Mouse (Mus musculus): ENCODE measurements around the gene Myo1h.

Gene Myo1h

DNA sequence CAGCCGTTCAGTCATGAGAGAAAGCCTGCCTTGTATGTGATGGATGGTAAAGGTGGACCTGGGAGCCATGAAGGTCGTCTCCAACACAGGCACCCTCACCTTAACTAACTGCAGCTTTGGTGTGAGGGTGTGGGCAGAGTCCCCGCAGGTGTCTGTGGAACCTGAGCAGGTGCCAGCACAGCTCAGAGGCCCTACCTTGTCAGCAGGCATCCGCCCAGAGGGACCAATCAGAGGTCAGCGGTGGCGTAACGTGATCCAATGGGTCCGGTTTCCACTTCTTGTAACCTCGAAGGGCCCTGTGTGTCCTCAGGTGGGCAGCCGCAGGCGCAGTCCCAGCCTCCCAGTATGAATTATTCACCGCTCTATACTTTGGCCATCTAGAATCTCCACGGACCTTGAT is at the start of gene Myo1h:
Myo1h (plus strand) TSS at position 293 of the 400 bp plus-strand sequence.
- DNase-seq (ENCODE audit: low spot score) = no peak

DNA sequence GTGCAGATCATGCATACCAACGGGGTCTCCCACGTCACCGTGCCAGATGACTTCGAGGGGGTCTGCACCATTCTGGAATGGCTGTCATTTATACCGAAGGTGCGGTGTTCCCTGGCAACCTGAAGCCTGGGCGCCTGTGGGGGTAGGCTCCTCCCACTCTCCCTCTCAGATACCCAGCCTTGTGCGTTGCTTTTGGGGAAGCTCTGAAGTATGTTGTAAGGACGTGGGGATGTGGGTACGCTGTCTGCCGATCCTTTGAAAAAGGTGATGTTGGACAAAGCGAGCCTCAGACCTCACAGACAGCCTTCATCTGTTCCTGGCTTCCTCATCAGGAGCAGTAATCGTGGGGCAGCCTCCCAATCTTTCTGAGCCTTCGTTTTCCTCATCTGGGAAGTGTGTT is 49.2 kb upstream of the Myo1h start:
- no peak for DNase-seq (ENCODE audit: low spot score)

DNA sequence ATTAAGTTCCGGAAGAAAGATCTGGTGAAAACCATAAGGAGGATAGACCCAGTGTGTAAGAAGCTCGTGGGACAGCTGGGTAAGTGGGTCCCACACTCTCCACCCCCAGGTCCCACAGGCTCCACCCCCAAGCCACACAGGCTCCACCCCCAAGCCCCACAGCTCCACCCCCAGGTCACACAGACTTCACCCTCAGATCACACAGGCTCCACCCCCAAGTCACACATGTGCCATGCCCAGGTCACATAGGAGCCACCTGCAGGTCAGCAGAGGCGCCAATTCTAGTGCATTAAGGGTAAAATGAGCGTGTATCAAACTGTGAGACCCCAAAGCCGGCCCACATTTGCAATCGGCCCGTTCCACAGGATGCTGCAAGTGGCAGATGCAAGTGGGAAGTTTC is 42.5 kb upstream of the Myo1h start:
- DNase-seq (ENCODE audit: low spot score) = no peak

DNA sequence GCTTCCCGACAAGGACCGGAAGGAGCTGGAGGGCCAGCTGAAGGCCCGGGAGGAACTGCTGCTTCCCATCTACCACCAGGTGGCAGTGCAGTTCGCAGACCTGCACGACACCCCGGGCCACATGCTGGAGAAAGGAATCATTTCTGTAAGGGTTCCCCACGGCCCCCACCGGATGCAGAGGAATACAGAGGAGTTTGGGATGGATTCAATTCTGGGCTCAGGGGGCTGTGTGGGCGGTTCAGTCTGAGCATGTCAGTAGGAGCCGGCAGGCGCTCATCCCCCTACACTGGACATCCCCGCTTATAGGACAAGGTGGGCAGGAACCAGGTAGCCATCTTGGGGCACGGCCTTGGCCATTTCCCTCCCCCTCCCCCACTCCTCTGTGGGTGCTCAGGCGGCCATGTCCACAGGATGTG is 40.8 kb upstream of the Myo1h start:
- DNase-seq (ENCODE audit: low spot score) = peak; percentile 68

DNA sequence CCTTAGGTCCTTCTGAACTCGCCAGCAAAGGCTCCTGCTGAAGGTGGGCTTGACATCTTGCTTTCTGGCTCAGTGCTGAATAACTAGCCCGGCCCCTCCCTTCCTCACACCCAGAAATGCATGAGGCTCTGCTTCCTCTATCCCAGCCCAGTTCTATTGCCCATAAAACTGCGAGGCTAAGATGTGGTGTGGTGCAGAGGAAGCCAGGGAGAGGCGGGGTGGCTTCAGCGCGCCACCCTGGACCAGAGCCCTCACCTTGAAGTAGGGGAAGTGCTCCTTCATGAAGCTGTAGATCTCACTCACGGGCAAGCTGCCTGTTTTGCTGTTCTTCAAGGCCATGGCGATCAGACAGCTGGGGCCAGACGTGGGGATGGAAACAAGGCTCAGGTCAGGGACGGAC is 29.5 kb upstream of the Myo1h start:
- DNase-seq (ENCODE audit: low spot score) = no peak

DNA sequence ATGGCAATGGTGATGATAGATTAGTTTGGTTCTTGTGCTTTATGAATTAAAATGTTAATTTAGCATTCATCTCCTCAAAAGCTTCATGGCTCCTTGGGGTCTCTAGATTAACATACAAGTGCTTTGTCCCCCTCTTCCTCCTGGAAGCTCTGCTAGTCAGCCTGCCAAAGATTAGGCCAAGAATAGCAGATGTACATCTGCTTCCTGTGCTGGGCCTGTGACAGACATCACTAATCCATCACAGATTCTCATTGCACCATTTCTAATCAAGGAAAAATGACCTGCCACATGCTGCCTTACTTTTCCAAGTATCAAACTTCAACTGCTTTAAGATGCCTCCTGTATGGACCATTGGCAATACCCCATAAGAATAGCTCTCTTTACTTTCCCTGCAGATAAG is 27.5 kb upstream of the Myo1h start:
- no peak for DNase-seq (ENCODE audit: low spot score)

DNA sequence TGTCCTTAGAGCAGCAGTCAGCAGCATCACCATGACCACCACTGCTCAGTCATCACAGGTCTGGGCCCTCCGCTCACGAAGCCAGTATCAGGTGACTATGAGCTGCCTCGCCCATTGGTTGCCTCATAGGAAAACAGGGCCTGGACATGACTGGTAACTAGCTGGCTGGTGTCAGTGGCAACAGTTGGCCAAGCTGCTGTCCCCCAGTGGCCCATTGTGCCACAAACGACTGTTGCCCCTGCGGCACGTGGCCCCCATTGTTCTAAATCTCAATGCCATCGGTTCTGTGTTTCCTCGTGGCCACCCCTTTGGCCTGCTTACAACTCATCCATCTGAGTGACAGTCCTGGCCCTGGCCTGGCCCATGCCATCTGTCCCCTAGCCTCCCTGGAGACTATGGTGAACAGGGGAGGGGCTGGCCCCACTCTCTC is 24.9 kb upstream of the Myo1h start:
- DNase-seq (ENCODE audit: low spot score) = no peak

DNA sequence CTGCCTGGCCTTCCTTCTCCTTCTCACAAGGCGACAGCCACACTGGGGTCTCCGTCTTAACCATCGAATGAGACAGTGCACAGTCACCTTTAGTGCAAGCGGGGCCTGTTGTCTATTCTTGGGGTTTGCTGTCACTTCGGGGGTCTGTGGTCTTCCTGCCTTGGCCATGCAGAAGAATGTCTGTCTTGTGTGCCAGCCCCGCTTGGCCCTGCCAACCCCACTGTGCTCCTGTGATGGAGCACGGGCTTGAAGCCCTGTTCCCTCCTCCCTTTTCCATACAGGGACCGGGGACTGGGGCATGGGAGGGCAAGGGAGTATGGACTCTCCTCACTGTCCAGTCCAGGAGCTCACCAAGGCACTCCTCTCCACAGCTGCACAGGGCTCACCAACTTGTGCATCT is 24.2 kb upstream of the Myo1h start:
- DNase-seq (ENCODE audit: low spot score) = no peak

DNA sequence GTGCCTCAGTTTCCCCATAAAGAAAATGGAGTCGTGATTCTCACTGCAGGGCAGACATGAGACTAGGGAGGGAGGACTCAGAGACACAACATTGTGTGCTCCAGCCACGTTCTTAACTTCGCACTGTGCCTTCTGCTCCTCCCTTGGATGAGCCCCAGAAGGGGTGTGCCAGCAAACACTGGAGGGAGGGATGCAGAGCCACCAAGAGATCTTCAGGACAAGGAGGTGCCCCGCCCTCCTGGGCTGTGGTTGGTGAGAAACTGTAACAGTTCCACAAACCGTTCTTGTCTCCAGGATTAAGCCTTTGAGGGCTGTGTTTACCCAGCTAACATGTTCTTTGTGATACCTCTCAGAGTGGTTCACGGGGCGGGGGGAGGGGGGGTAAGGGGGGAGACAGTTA is 20.3 kb upstream of the Myo1h start:
- DNase-seq (ENCODE audit: low spot score) = peak; percentile 11

DNA sequence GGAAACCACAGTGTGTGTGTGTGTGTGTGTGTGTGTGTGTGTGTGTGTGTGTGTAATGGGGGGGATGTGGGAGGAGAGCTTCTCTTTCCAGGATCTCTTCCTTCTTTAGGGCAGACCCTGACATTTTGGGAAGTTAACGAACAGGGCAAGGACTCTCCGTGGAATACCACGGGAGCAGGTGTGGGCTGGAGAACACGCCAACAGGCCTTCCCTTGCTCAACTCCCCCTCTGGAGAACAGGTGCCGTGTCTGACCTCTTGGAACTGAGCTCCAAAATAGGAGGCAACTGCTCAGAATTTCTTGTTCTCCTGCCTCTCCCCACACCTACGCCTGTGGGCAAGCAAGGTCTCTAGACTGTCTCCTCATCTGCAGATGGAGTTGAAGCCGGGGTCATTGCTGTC is 19.5 kb upstream of the Myo1h start:
- DNase-seq (ENCODE audit: low spot score) = no peak

DNA sequence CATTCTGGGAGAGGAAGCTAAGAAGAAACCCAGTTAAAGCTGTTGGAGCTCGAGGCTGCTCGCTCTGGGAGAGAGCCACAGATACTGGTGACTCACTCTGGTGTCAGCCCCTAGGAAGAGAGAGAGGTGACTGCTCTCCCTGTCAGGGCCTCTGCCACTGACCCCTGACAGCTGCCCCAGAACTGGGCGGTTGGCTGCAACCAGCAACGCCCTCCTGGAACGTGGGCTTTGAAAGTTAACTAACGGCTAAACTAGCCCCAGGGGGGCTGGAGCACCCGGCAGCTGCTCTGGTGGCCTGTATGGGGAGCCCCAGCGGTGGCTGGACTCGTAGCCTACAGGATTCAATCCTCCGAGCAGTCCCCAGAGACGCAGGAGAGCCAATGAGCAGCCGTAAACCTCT is 19.0 kb upstream of the Myo1h start:
- DNase-seq (ENCODE audit: low spot score) = no peak

DNA sequence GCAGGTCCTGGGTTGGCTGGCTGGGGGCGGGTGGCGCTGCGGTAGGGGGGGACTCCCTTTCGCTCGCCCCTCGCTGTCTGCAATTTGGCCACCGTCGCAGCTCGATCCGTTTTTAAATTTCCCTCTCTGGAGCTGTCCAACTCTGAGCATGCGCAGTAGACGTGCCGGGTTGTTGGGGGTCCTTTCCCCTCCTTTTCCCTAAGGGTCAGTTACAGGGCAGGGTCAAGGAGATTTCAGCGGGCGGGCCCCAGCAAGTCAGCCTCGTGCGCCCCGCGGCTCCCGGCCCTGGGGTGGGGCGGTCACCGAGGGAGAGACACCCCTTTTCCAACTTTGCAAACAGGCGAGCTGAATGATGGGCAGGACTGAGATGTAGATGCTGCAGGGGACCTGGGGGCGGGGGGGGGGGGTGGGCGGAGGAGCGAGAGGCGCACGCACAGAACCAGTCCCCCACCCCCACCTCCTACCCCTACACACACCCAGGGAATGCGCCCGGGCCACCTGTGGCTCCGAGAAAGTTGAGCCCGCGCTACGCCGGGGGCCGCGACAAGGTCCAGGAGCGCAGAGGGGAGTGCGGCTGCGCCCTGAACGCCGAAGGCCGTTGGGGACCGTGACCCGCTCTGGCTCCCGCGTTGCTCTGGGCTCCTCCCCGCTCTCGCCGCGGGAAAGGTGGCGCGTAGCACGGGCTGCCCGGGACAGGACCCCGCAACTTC is 15.1 kb upstream of the Myo1h start, which contains the start of gene Foxn4:
Foxn4 (minus strand) TSS at position 115 of the 710 bp plus-strand sequence.
- no peak for DNase-seq (ENCODE audit: low spot score)

DNA sequence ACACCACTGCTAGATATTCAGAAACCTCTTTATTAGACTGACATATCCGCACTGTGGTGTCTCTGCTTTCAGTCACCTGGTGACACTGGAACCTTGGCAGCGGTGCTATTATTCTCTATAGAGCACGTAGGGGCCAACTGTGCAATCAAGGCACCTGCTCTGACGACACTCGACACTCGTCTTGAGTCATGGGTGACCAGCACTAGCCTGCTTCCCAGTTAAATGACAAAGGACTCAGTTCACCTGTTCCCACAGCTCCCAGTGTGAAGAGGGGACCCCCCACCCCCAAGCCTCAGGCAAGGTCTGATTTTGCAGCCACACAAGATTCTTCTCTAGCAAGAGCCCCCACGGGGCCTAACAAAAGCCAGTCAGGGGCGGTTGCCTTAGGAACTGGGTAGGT is 13.6 kb upstream of the Myo1h start:
- DNase-seq (ENCODE audit: low spot score) = no peak

DNA sequence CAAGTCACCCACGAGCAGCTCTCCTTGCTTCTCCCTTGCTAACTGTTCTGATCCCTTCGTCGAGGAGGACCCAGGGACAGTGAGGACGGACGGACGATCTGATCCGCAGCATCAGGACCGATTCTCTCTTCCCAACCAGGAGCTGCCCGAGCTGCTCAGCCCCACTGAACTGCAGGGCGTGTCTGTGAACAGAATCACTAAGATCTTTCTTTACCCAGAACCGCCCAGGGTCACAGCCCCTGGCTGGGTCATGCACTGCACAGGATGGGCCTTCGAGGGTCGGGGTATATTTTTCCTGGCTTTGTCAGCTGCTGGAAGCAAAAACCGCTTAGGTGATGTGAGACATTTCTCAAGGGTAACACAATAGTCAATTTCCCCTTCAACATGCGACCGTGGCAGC is 13.0 kb upstream of the Myo1h start:
- no peak for DNase-seq (ENCODE audit: low spot score)

DNA sequence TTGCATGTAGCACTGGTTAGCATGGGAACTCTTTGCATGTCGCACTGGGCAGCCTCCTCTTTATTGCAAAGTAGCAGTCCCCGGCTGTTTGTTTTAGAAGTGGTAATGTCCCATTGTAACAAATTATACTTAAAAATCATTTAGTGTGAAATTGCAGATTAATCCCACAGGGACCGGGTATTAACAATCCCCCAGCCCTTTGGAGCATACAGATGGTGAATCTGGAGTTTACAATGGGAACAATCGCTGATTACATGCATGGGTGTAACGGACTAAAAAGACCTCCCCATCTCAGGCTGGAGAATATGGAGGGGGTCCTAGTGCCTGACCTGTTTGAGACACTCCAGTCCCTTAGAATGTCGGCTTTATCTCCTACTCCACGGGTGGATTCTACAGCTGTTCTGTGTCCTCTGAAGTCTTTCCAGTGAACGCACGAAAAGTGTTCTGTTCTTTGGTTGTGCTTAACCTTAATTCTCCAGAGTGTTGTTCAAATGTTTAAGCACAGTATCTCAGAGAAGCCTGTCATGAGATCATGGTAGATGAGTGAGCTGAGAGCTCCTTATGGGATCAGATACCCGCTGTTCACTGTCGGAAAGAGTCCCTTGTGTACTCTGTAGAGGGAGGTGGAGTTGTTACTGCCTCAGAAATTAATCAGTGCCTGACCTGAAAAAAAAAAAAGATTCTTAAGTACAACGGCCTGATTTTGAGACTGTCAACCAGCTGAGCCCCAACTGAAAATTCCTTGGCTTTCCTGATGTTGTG is 9.4 kb upstream of the Myo1h start:
- DNase-seq (ENCODE audit: low spot score) = no peak

DNA sequence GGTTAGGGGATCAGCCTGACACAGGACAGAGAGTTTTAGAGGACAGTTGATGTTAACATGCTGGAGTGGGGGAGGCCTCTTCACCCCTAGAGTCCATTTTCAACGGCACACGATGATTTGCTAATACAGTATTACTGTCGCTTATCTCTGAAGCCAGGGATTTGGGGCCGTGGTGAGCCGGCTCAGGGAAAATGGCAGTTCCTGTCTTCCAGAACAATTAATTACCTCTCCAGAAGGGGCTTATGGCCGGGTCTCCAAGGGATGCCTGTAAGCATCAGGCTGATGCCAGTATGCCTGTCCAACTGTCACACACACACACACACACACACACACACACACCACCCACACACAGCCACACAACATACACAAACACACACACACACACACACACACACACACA is 6.6 kb upstream of the Myo1h start:
- no peak for DNase-seq (ENCODE audit: low spot score)

DNA sequence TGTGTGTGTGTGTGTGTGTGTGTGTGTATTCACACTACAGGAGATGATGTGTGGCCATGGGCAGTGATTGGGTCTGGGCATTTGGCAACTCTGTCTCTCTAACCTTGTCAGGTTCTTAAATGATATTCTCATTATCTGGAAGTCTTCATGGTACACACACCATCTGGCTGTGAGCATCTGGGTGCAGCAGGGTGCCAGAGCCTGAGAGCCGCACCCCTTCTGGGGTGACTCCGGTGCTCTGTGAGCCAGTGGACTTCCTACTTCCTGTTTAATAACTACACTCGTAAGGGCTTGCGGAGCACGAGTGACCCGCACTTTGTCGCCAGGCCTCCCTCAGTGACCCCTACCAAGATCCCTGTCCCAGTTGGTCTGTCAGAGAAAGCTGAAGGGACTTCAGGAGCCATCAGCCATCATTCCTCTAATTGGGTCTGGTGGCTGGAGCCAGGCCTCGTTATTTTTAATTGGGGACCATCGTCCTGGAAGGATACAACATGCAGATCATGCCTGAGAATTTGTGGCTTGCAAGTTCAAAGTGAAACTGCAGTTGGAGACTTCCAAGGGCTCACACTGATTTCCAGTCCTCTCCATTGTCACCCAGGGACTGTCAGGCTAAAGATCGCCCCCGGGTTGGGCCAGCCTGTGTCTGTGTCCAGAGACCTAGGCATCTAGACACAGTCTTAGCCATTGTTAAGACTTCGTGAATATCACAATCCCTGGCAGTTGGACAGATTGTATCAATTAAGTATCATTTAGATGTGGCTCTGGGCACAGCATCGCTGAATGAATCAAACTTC is 4.2 kb upstream of the Myo1h start:
- DNase-seq (ENCODE audit: low spot score) = peak; percentile 8

DNA sequence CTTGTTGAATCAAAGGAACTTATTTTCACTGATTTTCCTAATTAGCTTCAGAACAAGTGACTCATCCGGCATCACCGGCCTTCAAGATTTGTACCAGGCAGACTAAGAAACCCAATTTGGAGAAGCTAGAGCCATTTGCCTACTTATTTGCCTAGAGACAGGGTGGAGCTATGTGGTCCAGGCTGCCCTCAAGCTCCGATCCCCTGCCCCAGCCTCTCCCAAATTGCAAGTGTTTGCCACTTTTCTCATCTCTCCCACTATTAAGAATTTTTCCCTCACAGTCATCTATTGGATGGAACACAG is 3.6 kb upstream of the Myo1h start:
- DNase-seq (ENCODE audit: low spot score) = no peak

DNA sequence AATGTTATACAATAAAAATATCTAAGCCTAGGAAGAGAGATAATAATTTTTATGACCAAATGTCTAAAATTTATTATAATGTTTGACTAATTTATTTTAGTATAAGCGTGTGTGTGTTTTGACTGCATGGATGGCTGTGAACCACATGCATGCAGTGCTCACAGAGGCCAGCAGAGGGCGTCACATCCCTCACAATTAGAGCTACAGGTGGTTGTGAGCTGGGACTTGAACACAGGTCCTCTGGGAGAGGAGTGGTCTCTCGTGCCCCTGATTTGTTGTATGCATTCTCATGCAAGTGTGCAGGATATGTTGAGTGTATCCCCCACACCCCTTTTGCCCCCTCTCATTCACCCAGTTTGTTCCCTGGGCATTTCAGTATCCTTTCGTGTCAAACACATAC is 2.9 kb upstream of the Myo1h start:
- DNase-seq (ENCODE audit: low spot score) = no peak

DNA sequence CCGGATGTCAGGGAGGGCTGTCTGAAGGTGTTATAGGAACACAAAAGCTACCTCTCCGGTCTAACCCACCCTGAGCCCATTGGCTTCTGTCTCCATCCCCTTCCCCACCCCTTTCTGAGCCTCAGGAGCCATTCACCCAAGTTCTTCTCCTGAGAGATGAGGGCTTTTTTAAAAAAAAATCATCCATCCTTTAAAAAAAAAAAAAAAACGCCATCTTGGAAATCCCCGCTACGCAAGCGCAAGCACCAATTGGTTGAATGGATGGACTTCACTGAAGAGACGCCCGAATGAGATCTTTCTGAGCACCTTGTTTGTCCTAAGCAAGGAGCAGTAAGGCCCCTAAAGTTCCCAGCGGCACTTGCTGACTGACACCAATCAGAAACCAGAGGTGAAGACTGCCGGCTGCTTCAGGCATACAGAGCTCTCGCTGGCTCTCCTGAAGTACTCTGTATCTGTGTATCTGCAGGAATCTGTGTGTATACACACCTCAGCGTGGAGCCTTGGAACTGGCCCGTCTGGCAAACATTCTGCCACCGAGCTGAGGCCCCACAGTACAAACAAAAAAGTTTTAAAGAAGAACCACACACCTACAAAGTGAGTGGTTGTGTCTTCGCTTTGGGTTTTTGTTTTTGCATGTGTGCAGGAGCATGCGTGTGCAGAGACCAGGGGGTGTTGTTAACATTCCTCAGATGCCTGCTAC is 1.9 kb upstream of the Myo1h start:
- DNase-seq (ENCODE audit: low spot score) = no peak

DNA sequence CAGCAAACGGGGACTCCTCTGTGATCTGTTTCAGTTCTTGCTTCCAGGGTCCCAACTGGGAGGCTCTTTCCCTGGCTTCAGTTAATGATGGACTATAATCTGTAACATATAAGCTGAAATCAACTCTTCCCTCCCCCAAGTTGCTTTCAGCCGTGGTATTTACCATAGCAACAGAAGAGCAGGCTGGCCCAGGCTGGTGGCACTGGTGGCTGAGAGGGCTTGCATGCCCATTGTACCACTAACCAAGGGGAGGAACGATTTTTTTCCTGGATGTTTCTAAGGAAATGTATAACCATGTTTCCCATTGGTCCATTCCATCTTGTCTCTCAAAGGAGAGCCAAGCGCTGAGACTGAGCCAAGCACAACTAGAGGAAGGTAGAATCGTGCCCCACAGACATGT is 570 bp upstream of the Myo1h start:
- DNase-seq (ENCODE audit: low spot score) = no peak

DNA sequence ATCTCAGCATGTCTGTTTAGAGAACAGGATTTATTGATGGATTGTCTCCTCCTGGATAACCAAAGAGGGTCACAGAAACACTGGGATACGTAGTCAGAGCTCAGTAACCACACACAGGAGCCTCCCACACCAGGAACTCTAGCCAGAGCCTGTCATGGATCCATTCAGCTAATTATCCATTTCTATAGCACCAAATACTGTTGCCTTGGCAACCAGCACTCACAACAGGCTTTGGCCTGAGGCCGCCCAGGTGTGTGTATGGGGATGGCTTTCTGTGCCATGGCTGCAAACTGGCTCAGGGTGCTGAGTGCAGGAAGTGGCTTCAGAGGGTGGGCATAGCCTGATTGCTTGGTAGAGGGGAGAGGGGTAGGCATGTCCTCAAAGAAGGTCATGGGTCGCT is 1.0 kb downstream of the Myo1h start:
- DNase-seq (ENCODE audit: low spot score) = no peak
